Mouse (Mus musculus) left cerebral cortex, adult 2 months (tissue): ENCODE results near the gene Gm6217. TPM values are rescaled to one million over a fixed set of nuclear protein-coding genes. Genes with fewer than 3 reads are reported as not detected.
A peak's percentile ranks its signal among the peaks of the same experiment; 100 is the strongest.
"Not testable (repeated sequence)": the region's sequence is repeated elsewhere in the genome, so short reads cannot be mapped to it uniquely, and the experiment has no call there.

Source experiments
- DNase-seq, 2 experiments: peaks; one replicate each; pipeline ENCODE4 v3.0.0; 2021 to 2022; ENCODE audit warnings: low spot score in 2 of 2, mixed read lengths in 1 of 2; ENCODE audit errors: extremely low spot score in 1 of 2
- H3K27ac ChIP-seq: fragments of 200-600 bp; 2 replicates; pipeline ENCODE4 v1.8.1; 2022
- H3K4me3 ChIP-seq: fragments of 200-600 bp; 2 replicates; pipeline ENCODE4 v1.8.1; 2022
- CTCF ChIP-seq: fragments of 200-600 bp; IDR thresholded peaks from 2 replicates; pipeline ENCODE4 v1.8.1; 2022; ENCODE audit warnings: antibody characterized with exemption, mild to moderate bottlenecking, moderate library complexity
- intact Hi-C: fragments of 180-260 bp; cut with DNase I; formaldehyde crosslinking; loops from one replicate; pipeline ENCODE4 v1.15.1; 2025
- long read RNA-seq, 2 experiments: library from polyadenylated mRNA; stranded (forward); transcript quantifications; one replicate each; pipeline ENCODE4 v2.0.0; 2021; ENCODE audit warnings: borderline mapping rate in 2 of 2
- total RNA-seq, 2 experiments: library from RNA; stranded (reverse); gene quantifications; 2 replicates each; pipeline ENCODE4 v1.2.3; 2021

Gene Gm6217
- total RNA-seq = not detected
- long read RNA-seq, experiment 1 = 0 reads
- long read RNA-seq, experiment 2 = 0 reads

GRCm38 (mm10) chr1:82931326-82931725 lies at the start of gene Gm6217:
Gene Gm6217, minus strand, starts transcription at chr1:82931399.
- H3K27ac ChIP-seq, intact Hi-C loops, H3K4me3 ChIP-seq, DNase-seq: not testable (repeated sequence)

- Histone ChIP-seq H3K4me3 (no peak overlapping the region), H3K27ac (no peak overlapping the region)
- no peak for TF ChIP-seq CTCF
- DNase-seq = no peak
- intact Hi-C loops = no loop called here
Observed at GRCm38 (mm10) chr1:82977840-82978239, 46.6 kb upstream of the Gm6217 start.

GRCm38 (mm10) chr1:82975750-82976149 lies 44.6 kb upstream of the Gm6217 start:
- Histone ChIP-seq H3K27ac (no peak overlapping the region), H3K4me3 (no peak overlapping the region)
- intact Hi-C loops = no loop called here
- DNase-seq = no peak
- no peak for TF ChIP-seq CTCF

GRCm38 (mm10) chr1:82974342-82974741 lies 43.1 kb upstream of the Gm6217 start:
- no peak overlapping the region for H3K4me3 ChIP-seq
- no peak for TF ChIP-seq CTCF
- peak overlapping the region; percentile 48; the same call in 1 of the 2 replicates for H3K27ac ChIP-seq
- intact Hi-C loops = no loop called here
- no peak for DNase-seq

GRCm38 (mm10) chr1:82973901-82974300 lies 42.7 kb upstream of the Gm6217 start:
- Histone ChIP-seq H3K27ac (peak overlapping the region; percentile 48), H3K4me3 (no peak overlapping the region)
- DNase-seq = no peak
- intact Hi-C loops = no loop called here
- TF ChIP-seq CTCF = no peak

GRCm38 (mm10) chr1:82973244-82973643 lies 42.0 kb upstream of the Gm6217 start:
- no peak for DNase-seq
- no peak overlapping the region for H3K4me3 ChIP-seq
- H3K27ac ChIP-seq = peak overlapping the region; percentile 45
- intact Hi-C loops = no loop called here
- peak; percentile 19 for TF ChIP-seq CTCF

- H3K4me3 ChIP-seq = no peak overlapping the region
- no peak for TF ChIP-seq CTCF
- DNase-seq = no peak
- intact Hi-C loops = no loop called here
- H3K27ac ChIP-seq = no peak overlapping the region
Observed at GRCm38 (mm10) chr1:82972046-82972445, 40.8 kb upstream of the Gm6217 start.

- no peak for DNase-seq
- intact Hi-C loops = no loop called here
- Histone ChIP-seq H3K4me3 (no peak overlapping the region), H3K27ac (no peak overlapping the region)
- TF ChIP-seq CTCF = no peak
Observed at GRCm38 (mm10) chr1:82966413-82966812, 35.2 kb upstream of the Gm6217 start.

- Histone ChIP-seq H3K27ac (no peak within 1 kb of the TSS), H3K4me3 (no peak within 1 kb of the TSS)
- intact Hi-C loops = no loop called here
- DNase-seq = no peak
- TF ChIP-seq CTCF = no peak
Observed at GRCm38 (mm10) chr1:82959870-82960385, 28.7 kb upstream of the Gm6217 start, which contains the start of gene Gm47955. Gene Gm47955, plus strand, starts transcription at chr1:82960286.

- H3K4me3 ChIP-seq, H3K27ac ChIP-seq, DNase-seq, intact Hi-C loops: not testable (repeated sequence)
Observed at GRCm38 (mm10) chr1:82955913-82956312, 24.7 kb upstream of the Gm6217 start, which contains the start of gene Gm7544. Gene Gm7544, minus strand, starts transcription at chr1:82956013.

- no peak for DNase-seq
- no peak overlapping the region for H3K27ac ChIP-seq
- no peak overlapping the region for H3K4me3 ChIP-seq
- TF ChIP-seq CTCF = no peak
- intact Hi-C loops = no loop called here
Observed at GRCm38 (mm10) chr1:82948601-82949000, 17.4 kb upstream of the Gm6217 start.

- DNase-seq = not testable (repeated sequence)
Observed at GRCm38 (mm10) chr1:82946029-82946428, 14.8 kb upstream of the Gm6217 start.

GRCm38 (mm10) chr1:82943295-82943694 lies 12.1 kb upstream of the Gm6217 start, which contains the start of gene A030003K21Rik:
Gene A030003K21Rik, minus strand, starts transcription at chr1:82943388.
- intact Hi-C loops, H3K27ac ChIP-seq, H3K4me3 ChIP-seq, DNase-seq: not testable (repeated sequence)

More at GRCm38 (mm10) chr1:82946029-82946428, 14.8 kb upstream of the Gm6217 start:
- H3K4me3 ChIP-seq, intact Hi-C loops, H3K27ac ChIP-seq: not testable (repeated sequence)

GRCm38 (mm10) chr1:82942505-82942904 lies 11.3 kb upstream of the Gm6217 start:
- H3K27ac ChIP-seq, DNase-seq, intact Hi-C loops, H3K4me3 ChIP-seq: not testable (repeated sequence)
